Mouse (Mus musculus) stomach, embryonic 15.5 days (tissue): Measurements from ENCODE around the gene Cd300ld3. TPM values are rescaled to one million over a fixed set of nuclear protein-coding genes. Genes with fewer than 3 reads are reported as not detected.
"Not testable (repeated sequence)": the region's sequence is repeated elsewhere in the genome, so short reads cannot be mapped to it uniquely, and the experiment has no call there.

Experiments used
- ATAC-seq: fragments of 200-750 bp; cut with Nextera tagmentation; 2 replicates; pipeline ENCODE4 v1.8.0; 2017; ENCODE audit warnings: low read depth, moderate number of reproducible peaks, moderate TSS enrichment; ENCODE audit not compliant: insufficient read depth, low FRiP score
- H3K27ac ChIP-seq: fragments of 300-500 bp; sonication (generic); 2 replicates; pipeline ENCODE4 v1.5.1; 2015; ENCODE audit warnings: mild to moderate bottlenecking, inconsistent platforms
- H3K27me3 ChIP-seq: fragments of 300-500 bp; sonication (generic); replicated peaks from 2 replicates; pipeline ENCODE4 v1.6.1; 2015; ENCODE audit warnings: inconsistent platforms
- H3K36me3 ChIP-seq: fragments of 300-500 bp; sonication (generic); 2 replicates; pipeline ENCODE4 v1.6.1; 2015; ENCODE audit warnings: inconsistent platforms
- H3K4me1 ChIP-seq: fragments of 300-500 bp; sonication (generic); 2 replicates; pipeline ENCODE4 v1.6.1; 2015; ENCODE audit warnings: inconsistent platforms
- H3K4me2 ChIP-seq: fragments of 300-500 bp; sonication (generic); 2 replicates; pipeline ENCODE4 v1.6.1; 2015; ENCODE audit warnings: mild to moderate bottlenecking, inconsistent platforms
- H3K4me3 ChIP-seq: fragments of 300-500 bp; sonication (generic); replicated peaks from 2 replicates; pipeline ENCODE4 v1.5.1; 2015; ENCODE audit warnings: inconsistent platforms
- H3K9ac ChIP-seq: fragments of 300-500 bp; sonication (generic); 2 replicates; pipeline ENCODE4 v1.6.1; 2015; ENCODE audit warnings: inconsistent platforms
- H3K9me3 ChIP-seq: fragments of 300-500 bp; sonication (generic); 2 replicates; pipeline ENCODE4 v1.6.1; 2016; ENCODE audit warnings: inconsistent platforms
- WGBS: fragments of 180-500 bp; shearing (Covaris S2); methylation state at CpG from one replicate; pipeline ENCODE4 v1.1.7; 2015; 5-methylcytosine and 5-hydroxymethylcytosine counted together
- polyA plus RNA-seq: library from polyadenylated mRNA; unstranded; fragments of >200 nt; fragmentation: Nextera tagmentation; extraction: Ambion mirVana; gene quantifications from 2 replicates; pipeline ENCODE4 v1.2.1, GENCODE M21; 2015

Gene Cd300ld3
- polyA plus RNA-seq, 1 experiment from 2014 or later, result not detected

DNA sequence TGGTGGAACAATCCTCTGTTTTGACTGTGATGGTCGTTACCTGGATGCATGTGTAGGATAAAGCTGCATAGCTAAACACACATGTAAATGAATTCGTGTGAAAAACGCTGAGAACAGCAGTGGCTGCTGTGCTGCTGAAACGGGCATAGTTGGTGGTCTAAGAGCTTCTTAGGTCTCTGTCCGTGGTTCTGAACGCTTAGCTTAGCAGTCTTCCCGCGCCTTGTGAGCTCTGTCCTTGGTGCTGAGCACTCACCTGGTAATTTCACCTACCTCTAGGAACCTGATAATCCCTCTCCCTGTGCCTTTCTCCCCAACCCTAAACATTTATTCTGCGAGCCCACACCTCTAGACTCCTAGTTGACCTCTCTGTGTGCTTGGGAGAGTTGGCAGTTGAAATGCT is 4.0 kb upstream of the Cd300ld3 start:
- Histone ChIP-seq H3K27me3 (no peaks in the 10 kb centered on the region), H3K9ac (no peak overlapping the region), H3K36me3 (no peaks in the 10 kb centered on the region), H3K4me2 (no peak overlapping the region), H3K4me3 (no peak overlapping the region), H3K4me1 (no peaks in the 10 kb centered on the region), H3K9me3 (no peaks in the 10 kb centered on the region), H3K27ac (no peak overlapping the region)
- WGBS, result 2% methylated on average over 9 of the region's 9 CpGs
- no peak for ATAC-seq

- Histone ChIP-seq H3K27ac (no peak overlapping the region), H3K9me3 (no peaks in the 10 kb centered on the region), H3K4me2 (no peak overlapping the region), H3K4me3 (no peak overlapping the region), H3K9ac (no peak overlapping the region), H3K27me3 (no peaks in the 10 kb centered on the region), H3K36me3 (no peaks in the 10 kb centered on the region), H3K4me1 (no peaks in the 10 kb centered on the region)
- WGBS, result 39% methylated on average over 3 of the region's 3 CpGs
- no peak for ATAC-seq
Measured at GRCm38 (mm10) chr11:115049282-115049895, 1.2 kb upstream of the Cd300ld3 start.

GRCm38 (mm10) chr11:115037669-115038068 is 10.5 kb downstream of the Cd300ld3 start, which contains the start of gene Cd300ld5:
Cd300ld5 (minus strand) TSS chr11:115037769.
- H3K4me2 ChIP-seq, H3K27me3 ChIP-seq, H3K27ac ChIP-seq, H3K36me3 ChIP-seq, H3K4me1 ChIP-seq, H3K9me3 ChIP-seq, ATAC-seq, H3K4me3 ChIP-seq, H3K9ac ChIP-seq: not testable (repeated sequence)
- no CpG with 5 or more reads among the region's 6 CpGs for WGBS

- not testable (repeated sequence) for H3K4me1 ChIP-seq, H3K27me3 ChIP-seq
Measured at GRCm38 (mm10) chr11:115026912-115027311, 21.3 kb downstream of the Cd300ld3 start, which contains the start of gene Cd300ld4. Cd300ld4 (minus strand) TSS chr11:115027012.

DNA sequence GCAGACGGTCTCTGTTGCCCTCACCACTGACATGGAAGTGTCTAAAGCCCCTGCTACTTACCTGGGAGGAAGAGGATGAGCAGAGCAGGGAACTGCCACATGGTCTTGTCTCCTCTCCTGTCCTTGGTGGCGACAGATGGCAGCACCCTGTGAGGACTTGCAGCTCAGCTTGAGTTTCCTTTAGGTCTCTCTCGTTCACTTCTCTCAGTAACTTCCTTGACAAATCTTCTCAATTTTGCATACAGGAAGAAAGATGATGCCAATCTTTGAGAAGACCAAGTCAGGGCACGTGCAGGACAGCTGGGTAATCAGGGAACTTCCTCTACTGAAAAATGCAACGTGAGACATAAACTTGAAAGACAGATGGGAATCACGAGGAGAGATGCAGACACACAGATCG is 32.1 kb downstream of the Cd300ld3 start, which contains the start of gene Cd300ld2:
Cd300ld2 (minus strand) TSS at position 101 of the 400 bp plus-strand sequence.
- H3K9me3 ChIP-seq, H3K27me3 ChIP-seq, H3K36me3 ChIP-seq, H3K4me2 ChIP-seq, H3K4me3 ChIP-seq, H3K27ac ChIP-seq, H3K4me1 ChIP-seq, ATAC-seq, H3K9ac ChIP-seq: not testable (repeated sequence)
- no CpG with 5 or more reads among the region's 7 CpGs for WGBS

More at GRCm38 (mm10) chr11:115026912-115027311, 21.3 kb downstream of the Cd300ld3 start, which contains the start of gene Cd300ld4:
- H3K4me2 ChIP-seq, H3K36me3 ChIP-seq, H3K27ac ChIP-seq, H3K9ac ChIP-seq, H3K4me3 ChIP-seq, ATAC-seq, H3K9me3 ChIP-seq: not testable (repeated sequence)
- no CpG with 5 or more reads among the region's 6 CpGs for WGBS

DNA sequence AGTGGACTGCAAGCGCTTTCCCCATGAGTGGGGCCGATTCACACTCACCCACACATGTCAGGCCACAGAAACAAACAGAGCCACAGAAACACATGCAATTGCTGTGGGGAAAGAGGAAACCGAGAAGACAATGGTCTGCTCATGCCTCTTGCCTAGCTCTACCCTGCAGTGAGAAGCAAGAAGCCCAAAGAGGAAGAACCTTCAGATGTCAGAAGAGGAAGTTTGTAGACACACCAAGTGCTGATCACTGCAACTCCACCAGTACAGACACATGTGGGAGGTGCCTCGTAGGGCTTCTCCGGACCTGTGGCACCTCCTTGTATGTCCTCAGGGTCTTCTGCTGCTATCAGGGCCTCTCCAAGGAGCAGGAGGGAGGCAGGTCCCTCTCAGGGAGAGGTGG is 44.1 kb downstream of the Cd300ld3 start:
- H3K27ac ChIP-seq, result no peak overlapping the region
- ATAC-seq, result no peak
- 78% methylated on average over 5 of the region's 5 CpGs for WGBS

DNA sequence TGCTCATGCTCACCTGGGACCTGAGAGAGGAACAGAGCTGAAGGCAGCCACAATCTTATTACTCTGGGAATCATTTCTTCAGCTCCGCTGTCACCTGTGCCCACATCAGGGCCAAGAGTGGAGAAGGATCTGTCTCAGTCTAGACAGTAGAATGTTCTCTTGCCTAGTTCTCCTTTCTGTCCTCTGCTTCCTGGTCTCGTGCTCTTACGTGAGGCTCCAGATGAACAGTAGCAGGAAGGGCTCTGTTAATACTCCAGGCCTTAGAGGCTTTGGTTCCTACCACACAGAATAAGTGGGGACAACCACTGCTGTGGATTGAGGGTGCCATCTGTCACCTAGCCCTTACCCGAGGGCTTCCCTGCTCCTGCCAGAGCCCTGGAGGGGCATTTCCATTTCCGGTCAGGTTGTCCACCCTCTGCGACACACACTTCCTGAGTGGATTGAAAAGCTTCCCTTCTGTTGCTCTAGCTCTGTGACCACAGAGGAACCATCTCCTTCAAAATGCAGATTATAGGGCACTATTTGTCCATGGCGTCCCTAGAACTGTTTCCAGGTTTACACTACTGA is 46.7 kb downstream of the Cd300ld3 start, which contains the start of gene Cd300c2:
Cd300c2 (minus strand) TSS at position 407 of the 567 bp plus-strand sequence.
- Histone ChIP-seq H3K27me3 (no peaks in the 10 kb centered on the region), H3K4me1 (no peaks in the 10 kb centered on the region), H3K4me3 (no peak within 1 kb of the TSS), H3K9ac (no peak within 1 kb of the TSS), H3K36me3 (no peaks in the 10 kb centered on the region), H3K9me3 (no peaks in the 10 kb centered on the region), H3K4me2 (no peak within 1 kb of the TSS), H3K27ac (no peak within 1 kb of the TSS)
- WGBS, result 72% methylated on average over 7 of the region's 7 CpGs
- ATAC-seq, result no peak

More for the DNA sequence above, 44.1 kb downstream of the Cd300ld3 start:
- Histone ChIP-seq H3K4me3 (no peak overlapping the region), H3K4me2 (no peak overlapping the region), H3K9me3 (no peaks in the 10 kb centered on the region), H3K27me3 (no peaks in the 10 kb centered on the region), H3K36me3 (no peaks in the 10 kb centered on the region), H3K4me1 (no peaks in the 10 kb centered on the region), H3K9ac (no peak overlapping the region)

Other genes starting within 250 kb of the Cd300ld3 start
- gene Gpr142, start 249.5 kb downstream of the Cd300ld3 start, polyA plus RNA-seq, result 0.54 and 0.58 TPM in 2 replicates
- 26.7 and 27.4 TPM in 2 replicates for gene Gprc5c, start 197.3 kb downstream of the Cd300ld3 start, polyA plus RNA-seq
- gene Cd300a, start 158.4 kb downstream of the Cd300ld3 start, polyA plus RNA-seq, result 1.9 and 2.2 TPM in 2 replicates
- 0.68 and 1.1 TPM in 2 replicates for gene Cd300lb, start 114.0 kb downstream of the Cd300ld3 start, polyA plus RNA-seq
- not detected in 2 replicates for gene Cd300c, start 79.3 kb downstream of the Cd300ld3 start, polyA plus RNA-seq
- 0.45 and 0.48 TPM in 2 replicates for gene Cd300ld, start 58.5 kb downstream of the Cd300ld3 start, polyA plus RNA-seq
- gene Cd300c2, start 46.5 kb downstream of the Cd300ld3 start, polyA plus RNA-seq, result 3.3 and 3.6 TPM in 2 replicates
- gene Cd300ld2, start 32.2 kb downstream of the Cd300ld3 start, polyA plus RNA-seq, result not detected in 2 replicates
- not detected in 2 replicates for gene Cd300ld4, start 21.4 kb downstream of the Cd300ld3 start, polyA plus RNA-seq
- not detected in 2 replicates for gene Cd300ld5, start 10.6 kb downstream of the Cd300ld3 start, polyA plus RNA-seq
- 0.10 and 0.15 TPM in 2 replicates for gene Cd300e, start 13.8 kb upstream of the Cd300ld3 start, polyA plus RNA-seq
- 2.6 and 3.1 TPM in 2 replicates for gene Rab37, start 43.0 kb upstream of the Cd300ld3 start, polyA plus RNA-seq
- gene Cd300lf, start 85.6 kb upstream of the Cd300ld3 start, polyA plus RNA-seq, result 2.1 and 2.6 TPM in 2 replicates
- gene Slc9a3r1, start 114.9 kb upstream of the Cd300ld3 start, polyA plus RNA-seq, result 142 and 144 TPM in 2 replicates
- 9.3 and 11.5 TPM in 2 replicates for gene Tmem104, start 139.1 kb upstream of the Cd300ld3 start, polyA plus RNA-seq
- 23.2 and 24.0 TPM in 2 replicates for gene Nat9, start 139.4 kb upstream of the Cd300ld3 start, polyA plus RNA-seq
- gene Grin2c, start 218.8 kb upstream of the Cd300ld3 start, polyA plus RNA-seq, result 0.10 and 0.12 TPM in 2 replicates
- 16.6 and 17.8 TPM in 2 replicates for gene Fdxr, start 228.6 kb upstream of the Cd300ld3 start, polyA plus RNA-seq
- 2.0 TPM in 2 replicates for gene Fads6, start 249.3 kb upstream of the Cd300ld3 start, polyA plus RNA-seq